Mouse (Mus musculus) liver (tissue): ENCODE measurements around the gene Chrnb1.
A peak's percentile ranks its signal among the peaks of the same experiment; 100 is the strongest.

Source experiments
- DNase-seq: peaks from one replicate; pipeline ENCODE4 v3.0.0-alpha.2; 2020; ENCODE audit warnings: mixed read lengths

Chrnb1 gene

GRCm38 (mm10) chr11:69766872-69767624 lies 28.7 kb downstream of the Chrnb1 start:
- DNase-seq = no peak

GRCm38 (mm10) chr11:69766126-69766609 lies 29.6 kb downstream of the Chrnb1 start:
- DNase-seq = peak; percentile 75

- DNase-seq = peak; percentile 44
Measured at GRCm38 (mm10) chr11:69765221-69766125, 30.3 kb downstream of the Chrnb1 start, which contains the start of gene Zbtb4. Gene Zbtb4, plus strand, starts transcription at chr11:69765912.

- DNase-seq = no peak
Measured at GRCm38 (mm10) chr11:69763551-69763950, 32.2 kb downstream of the Chrnb1 start.

GRCm38 (mm10) chr11:69761868-69762267 lies 33.9 kb downstream of the Chrnb1 start, which contains the start of gene Slc35g3:
Gene Slc35g3, minus strand, starts transcription at chr11:69761968.
- no peak for DNase-seq

- no peak for DNase-seq
Measured at GRCm38 (mm10) chr11:69760901-69761200, 34.9 kb downstream of the Chrnb1 start.

GRCm38 (mm10) chr11:69760160-69760900 lies 35.4 kb downstream of the Chrnb1 start:
- DNase-seq = no peak

- DNase-seq = peak; percentile 96
Measured at GRCm38 (mm10) chr11:69758971-69759721, 36.6 kb downstream of the Chrnb1 start.

- DNase-seq = peak; percentile 97
Measured at GRCm38 (mm10) chr11:69758478-69758970, 37.2 kb downstream of the Chrnb1 start, which contains the start of gene Polr2a. Gene Polr2a, minus strand, starts transcription at chr11:69758637.

GRCm38 (mm10) chr11:69758090-69758456 lies 37.7 kb downstream of the Chrnb1 start:
- peak; percentile 97 for DNase-seq

- DNase-seq = no peak
Measured at GRCm38 (mm10) chr11:69757303-69758089, 38.2 kb downstream of the Chrnb1 start.

- DNase-seq = no peak
Measured at GRCm38 (mm10) chr11:69754701-69755100, 41.0 kb downstream of the Chrnb1 start.

GRCm38 (mm10) chr11:69754233-69754632 lies 41.5 kb downstream of the Chrnb1 start:
- DNase-seq = no peak

- DNase-seq = no peak
Measured at GRCm38 (mm10) chr11:69752686-69753085, 43.1 kb downstream of the Chrnb1 start.

- no peak for DNase-seq
Measured at GRCm38 (mm10) chr11:69751635-69752034, 44.1 kb downstream of the Chrnb1 start.
